Mouse (Mus musculus) limb, embryonic 13.5 days (tissue): ENCODE results near the gene Gdf15. TPM values are rescaled to one million over a fixed set of nuclear protein-coding genes. Genes with fewer than 3 reads are reported as not detected.

Experiments used
- ATAC-seq: fragments of 200-750 bp; cut with Nextera tagmentation; 2 replicates; pipeline ENCODE4 v1.8.0; 2017; ENCODE audit warnings: low read depth, moderate number of reproducible peaks, moderate TSS enrichment; ENCODE audit not compliant: low FRiP score
- H3K27ac ChIP-seq: fragments of 300-500 bp; sonication (generic); 2 replicates; pipeline ENCODE4 v1.5.1; 2015; ENCODE audit warnings: inconsistent platforms, mild to moderate bottlenecking, moderate library complexity
- H3K27me3 ChIP-seq: fragments of 300-500 bp; sonication (generic); 2 replicates; pipeline ENCODE4 v1.6.1; 2015; ENCODE audit warnings: mild to moderate bottlenecking, inconsistent platforms
- H3K36me3 ChIP-seq: fragments of 300-500 bp; sonication (generic); 2 replicates; pipeline ENCODE4 v1.6.1; 2015; ENCODE audit warnings: inconsistent platforms, mild to moderate bottlenecking, moderate library complexity
- H3K4me1 ChIP-seq: fragments of 300-500 bp; sonication (generic); 2 replicates; pipeline ENCODE4 v1.6.1; 2015; ENCODE audit warnings: inconsistent platforms
- H3K4me2 ChIP-seq: fragments of 300-500 bp; sonication (generic); replicated peaks from 2 replicates; pipeline ENCODE4 v1.6.1; 2015; ENCODE audit warnings: inconsistent platforms, mild to moderate bottlenecking, moderate library complexity
- H3K4me3 ChIP-seq: fragments of 300-500 bp; sonication (generic); 2 replicates; pipeline ENCODE4 v1.5.1; 2015; ENCODE audit warnings: moderate library complexity, mild to moderate bottlenecking, inconsistent platforms
- H3K9ac ChIP-seq: fragments of 300-500 bp; sonication (generic); 2 replicates; pipeline ENCODE4 v1.6.1; 2015; ENCODE audit warnings: mild to moderate bottlenecking, inconsistent platforms
- H3K9me3 ChIP-seq: fragments of 300-500 bp; sonication (generic); 2 replicates; pipeline ENCODE4 v1.6.1; 2016; ENCODE audit warnings: inconsistent platforms
- WGBS: fragments of 180-500 bp; shearing (Covaris S2); methylation state at CpG from one replicate; pipeline ENCODE4 v1.1.7; 2015; 5-methylcytosine and 5-hydroxymethylcytosine counted together
- polyA plus RNA-seq: library from polyadenylated mRNA; unstranded; fragments of >200 nt; fragmentation: Nextera tagmentation; extraction: Ambion mirVana; gene quantifications from 2 replicates; pipeline ENCODE4 v1.2.1, GENCODE M21; 2015

Gdf15 gene
- polyA plus RNA-seq, 1 experiment from 2014 or later: not detected

GRCm38 (mm10) chr8:70671615-70672324, 39.5 kb upstream of the Gdf15 start:
- Histone ChIP-seq H3K27ac (no peak overlapping the region), H3K4me1 (peaks cover 17% of the 10 kb centered on the region), H3K9ac (no peak overlapping the region), H3K27me3 (no peaks in the 10 kb centered on the region), H3K4me3 (no peak overlapping the region), H3K36me3 (peaks cover 9% of the 10 kb centered on the region; the same call in 1 of the 2 replicates), H3K4me2 (no peak overlapping the region), H3K9me3 (no peaks in the 10 kb centered on the region)
- 73% methylated on average over 10 of the region's 10 CpGs for WGBS
- ATAC-seq: no peak

GRCm38 (mm10) chr8:70667071-70667470, 34.8 kb upstream of the Gdf15 start:
- Histone ChIP-seq H3K36me3 (no peaks in the 10 kb centered on the region), H3K4me2 (no peak overlapping the region), H3K27ac (no peak overlapping the region), H3K4me1 (no peaks in the 10 kb centered on the region), H3K9ac (no peak overlapping the region), H3K4me3 (no peak overlapping the region), H3K9me3 (no peaks in the 10 kb centered on the region), H3K27me3 (no peaks in the 10 kb centered on the region)
- ATAC-seq: no peak
- 73% methylated on average over 5 of the region's 5 CpGs for WGBS

DNA sequence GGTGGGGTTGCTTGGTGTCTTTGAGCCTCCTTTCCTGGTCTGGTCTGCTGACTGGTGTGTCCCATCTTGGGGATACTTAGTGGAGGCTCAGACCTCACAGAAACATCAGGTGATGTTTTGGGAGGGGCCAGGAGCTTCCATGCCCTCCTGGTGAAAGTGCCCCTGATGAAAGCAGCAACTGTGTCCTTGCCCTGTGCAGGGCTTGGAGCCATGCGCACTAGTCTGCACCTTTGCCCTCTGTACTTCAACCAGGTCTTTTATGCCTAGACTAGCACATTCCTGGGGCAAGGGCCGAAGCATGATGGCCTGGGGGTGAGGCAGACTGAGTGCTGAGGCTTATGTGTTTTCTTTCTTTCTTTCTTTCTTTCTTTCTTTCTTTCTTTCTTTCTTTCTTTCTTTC, 33.3 kb upstream of the Gdf15 start:
- Histone ChIP-seq H3K36me3 (no peaks in the 10 kb centered on the region), H3K9me3 (no peaks in the 10 kb centered on the region), H3K4me3 (no peak overlapping the region), H3K4me1 (0 out of 2 replicates have a peak, but pooled peaks cover under 1% of the 10 kb centered on the region), H3K9ac (no peak overlapping the region), H3K27me3 (no peaks in the 10 kb centered on the region), H3K27ac (no peak overlapping the region), H3K4me2 (no peak overlapping the region)
- 76% methylated on average over 2 of the region's 2 CpGs for WGBS
- ATAC-seq: no peak

- no peak for ATAC-seq
- H3K27me3 ChIP-seq: no peaks in the 10 kb centered on the region
- WGBS: 65% methylated on average over 3 of the region's 3 CpGs
Observed at GRCm38 (mm10) chr8:70664631-70665030, 32.4 kb upstream of the Gdf15 start.

GRCm38 (mm10) chr8:70663691-70664090, 31.4 kb upstream of the Gdf15 start:
- Histone ChIP-seq H3K9me3 (no peaks in the 10 kb centered on the region), H3K4me1 (peaks cover 12% of the 10 kb centered on the region), H3K27me3 (no peaks in the 10 kb centered on the region), H3K36me3 (no peaks in the 10 kb centered on the region), H3K4me3 (no peak overlapping the region), H3K9ac (no peak overlapping the region), H3K4me2 (no peak overlapping the region), H3K27ac (no peak overlapping the region)
- WGBS: 71% methylated on average over 4 of the region's 4 CpGs
- no peak for ATAC-seq

More at GRCm38 (mm10) chr8:70664631-70665030, 32.4 kb upstream of the Gdf15 start:
- Histone ChIP-seq H3K4me3 (no peak overlapping the region), H3K4me1 (0 out of 2 replicates have a peak, but pooled peaks cover 8% of the 10 kb centered on the region), H3K4me2 (no peak overlapping the region), H3K9ac (no peak overlapping the region), H3K36me3 (no peaks in the 10 kb centered on the region), H3K9me3 (no peaks in the 10 kb centered on the region), H3K27ac (no peak overlapping the region)

DNA sequence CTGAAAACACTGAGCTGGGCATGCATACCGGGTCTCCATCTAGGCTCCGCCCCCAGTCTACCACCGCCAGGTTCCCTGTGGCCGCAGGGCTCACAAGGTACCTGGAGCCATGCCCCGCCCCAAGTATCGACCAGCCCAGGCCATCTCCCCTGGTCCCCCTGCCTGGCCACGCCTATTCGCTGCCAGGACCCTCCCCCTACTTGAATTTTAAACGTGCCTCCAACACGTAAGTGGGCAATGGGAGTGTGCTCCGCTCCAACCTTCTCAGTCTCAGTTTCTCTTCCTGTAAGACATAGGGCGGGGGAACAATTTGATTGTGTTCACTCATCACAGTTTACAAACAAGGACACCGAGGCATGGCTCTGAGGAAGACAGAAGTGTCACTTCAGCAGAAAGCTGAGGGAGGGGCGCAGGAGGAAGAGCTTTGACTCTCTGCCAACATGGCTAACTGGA, 28.0 kb upstream of the Gdf15 start, which contains the start of gene Pgpep1:
Pgpep1 (minus strand) TSS at position 116 of the 453 bp plus-strand sequence.
- Histone ChIP-seq H3K27ac (peak within 1 kb of the TSS; percentile 67), H3K4me3 (peak within 1 kb of the TSS; percentile 82), H3K9me3 (no peaks in the 10 kb centered on the region), H3K36me3 (peaks cover 23% of the 10 kb centered on the region), H3K4me2 (peak within 1 kb of the TSS; percentile 90), H3K4me1 (peaks cover 28% of the 10 kb centered on the region), H3K27me3 (no peaks in the 10 kb centered on the region), H3K9ac (peak within 1 kb of the TSS; percentile 84)
- ATAC-seq: peak; percentile 58
- WGBS: 3% methylated on average over 14 of the region's 14 CpGs

DNA sequence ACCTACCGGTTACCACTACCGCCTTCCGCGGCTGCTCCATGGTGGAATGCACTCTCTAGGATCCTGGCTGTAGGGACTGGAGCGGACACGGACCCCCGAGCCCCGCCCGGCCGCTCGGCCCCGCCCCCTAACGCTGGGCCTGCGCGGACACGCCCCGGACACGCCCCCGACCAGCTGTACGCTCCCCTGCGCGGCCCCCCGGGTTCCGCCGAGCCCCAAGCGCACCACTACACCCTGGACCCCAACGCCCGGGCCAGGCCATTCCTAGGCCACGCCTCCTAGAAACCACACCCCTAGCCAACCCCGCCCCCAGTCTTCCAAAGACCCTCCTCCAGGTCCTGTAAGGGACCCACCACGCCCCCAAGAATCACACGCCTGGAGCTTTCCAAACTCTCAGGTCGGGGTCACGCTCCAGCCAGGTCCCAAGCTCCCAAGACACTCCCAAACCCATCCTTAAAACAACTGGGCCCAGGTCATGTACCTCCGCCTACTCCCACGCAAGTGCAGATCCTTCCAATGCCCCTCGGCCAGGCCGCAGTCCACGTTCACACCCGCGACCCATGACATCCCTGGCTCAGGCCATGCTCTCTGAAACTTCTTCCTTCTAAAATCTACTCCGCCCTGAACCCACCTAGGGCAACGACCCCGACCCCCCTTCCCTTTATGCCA, 27.5 kb upstream of the Gdf15 start:
- H3K4me1 ChIP-seq: peaks cover 28% of the 10 kb centered on the region
- peak overlapping the region; percentile 84 for H3K9ac ChIP-seq
- under 1% methylated on average over 42 of the region's 44 CpGs for WGBS
- no peaks in the 10 kb centered on the region for H3K27me3 ChIP-seq
- peak; percentile 96 for ATAC-seq
- H3K27ac ChIP-seq: peak overlapping the region; percentile 67
- peaks cover 29% of the 10 kb centered on the region for H3K36me3 ChIP-seq
- peak overlapping the region; percentile 82 for H3K4me3 ChIP-seq
- H3K9me3 ChIP-seq: no peaks in the 10 kb centered on the region
- H3K4me2 ChIP-seq: peak overlapping the region; percentile 90

DNA sequence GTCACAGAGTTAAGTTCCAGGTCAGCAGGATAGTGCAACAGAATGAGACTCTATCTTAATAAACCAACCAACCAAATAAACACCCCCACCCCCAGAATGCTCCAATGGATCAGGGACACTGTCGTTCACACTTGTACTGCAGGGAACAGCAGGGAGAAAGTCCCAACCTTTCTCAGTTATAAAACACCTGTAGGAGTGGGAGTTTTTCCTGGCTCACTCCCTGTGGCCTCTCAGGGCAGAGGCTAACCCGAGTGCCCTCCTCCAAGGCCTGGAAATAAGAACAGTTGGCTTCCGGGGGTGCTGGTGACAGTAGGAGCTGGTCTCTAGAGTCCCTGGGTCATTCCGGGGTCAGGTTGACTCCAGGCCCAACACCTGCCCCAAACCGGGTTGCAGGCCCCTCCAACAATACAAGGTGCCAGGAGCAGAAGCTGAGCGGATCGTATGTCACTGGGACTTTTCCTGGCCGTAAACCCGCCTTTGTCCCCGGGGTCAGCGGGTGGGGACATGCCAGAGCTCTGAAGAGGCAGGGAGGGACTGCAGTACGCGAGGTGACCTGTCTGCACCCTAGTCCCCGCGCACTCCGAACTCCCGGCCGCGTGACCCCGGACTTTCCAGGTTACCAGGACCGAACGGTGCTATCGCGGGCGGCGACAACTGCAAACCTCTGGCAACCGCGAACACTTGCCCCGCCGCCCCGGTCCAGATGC, 26.8 kb upstream of the Gdf15 start:
- ATAC-seq: peak; percentile 46; the same call in 1 of the 2 replicates

GRCm38 (mm10) chr8:70657739-70658138, 25.5 kb upstream of the Gdf15 start:
- Histone ChIP-seq H3K27me3 (no peaks in the 10 kb centered on the region), H3K27ac (no peak overlapping the region), H3K9ac (peak overlapping the region; percentile 35; the same call in 1 of the 2 replicates), H3K9me3 (no peaks in the 10 kb centered on the region), H3K4me1 (peaks cover 28% of the 10 kb centered on the region), H3K4me2 (peak overlapping the region; percentile 90; the same call in 1 of the 2 replicates), H3K4me3 (peak overlapping the region; percentile 82; the same call in 1 of the 2 replicates), H3K36me3 (peaks cover 43% of the 10 kb centered on the region)
- 94% methylated on average over 2 of the region's 2 CpGs for WGBS
- ATAC-seq: no peak

More for the DNA sequence above, 26.8 kb upstream of the Gdf15 start:
- H3K9ac ChIP-seq: peak overlapping the region; percentile 84
- H3K4me3 ChIP-seq: peak overlapping the region; percentile 82
- peak overlapping the region; percentile 61 for H3K27ac ChIP-seq
- peaks cover 28% of the 10 kb centered on the region for H3K4me1 ChIP-seq
- peak overlapping the region; percentile 90 for H3K4me2 ChIP-seq
- H3K9me3 ChIP-seq: no peaks in the 10 kb centered on the region
- WGBS: under 1% methylated on average over 31 of the region's 31 CpGs
- no peaks in the 10 kb centered on the region for H3K27me3 ChIP-seq
- H3K36me3 ChIP-seq: peaks cover 36% of the 10 kb centered on the region

DNA sequence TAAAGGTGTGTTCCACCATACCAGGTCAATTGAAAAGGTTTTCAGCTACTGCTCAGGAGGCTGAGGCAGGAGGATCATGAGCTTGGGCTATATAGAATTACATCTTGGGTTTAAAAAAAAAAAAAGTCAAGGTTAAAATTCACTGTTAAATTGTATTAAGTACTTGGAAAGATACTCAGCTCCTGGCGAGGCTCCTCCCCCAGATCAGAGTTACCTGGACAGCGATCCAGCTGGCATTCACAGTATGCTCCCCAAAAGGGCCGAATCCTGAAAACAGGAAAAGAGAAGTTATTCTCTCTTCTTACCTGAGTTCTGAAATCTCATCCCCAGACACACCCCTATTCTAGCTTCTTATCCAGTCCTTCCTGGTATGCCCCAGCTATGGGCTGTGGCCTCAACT, 25.0 kb upstream of the Gdf15 start:
- Histone ChIP-seq H3K36me3 (peaks cover 48% of the 10 kb centered on the region), H3K27ac (no peak overlapping the region), H3K4me1 (peaks cover 28% of the 10 kb centered on the region), H3K4me3 (no peak overlapping the region), H3K9ac (no peak overlapping the region), H3K27me3 (no peaks in the 10 kb centered on the region), H3K9me3 (no peaks in the 10 kb centered on the region), H3K4me2 (peak overlapping the region; percentile 90; the same call in 1 of the 2 replicates)
- no peak for ATAC-seq
- 92% methylated on average over 3 of the region's 3 CpGs for WGBS

DNA sequence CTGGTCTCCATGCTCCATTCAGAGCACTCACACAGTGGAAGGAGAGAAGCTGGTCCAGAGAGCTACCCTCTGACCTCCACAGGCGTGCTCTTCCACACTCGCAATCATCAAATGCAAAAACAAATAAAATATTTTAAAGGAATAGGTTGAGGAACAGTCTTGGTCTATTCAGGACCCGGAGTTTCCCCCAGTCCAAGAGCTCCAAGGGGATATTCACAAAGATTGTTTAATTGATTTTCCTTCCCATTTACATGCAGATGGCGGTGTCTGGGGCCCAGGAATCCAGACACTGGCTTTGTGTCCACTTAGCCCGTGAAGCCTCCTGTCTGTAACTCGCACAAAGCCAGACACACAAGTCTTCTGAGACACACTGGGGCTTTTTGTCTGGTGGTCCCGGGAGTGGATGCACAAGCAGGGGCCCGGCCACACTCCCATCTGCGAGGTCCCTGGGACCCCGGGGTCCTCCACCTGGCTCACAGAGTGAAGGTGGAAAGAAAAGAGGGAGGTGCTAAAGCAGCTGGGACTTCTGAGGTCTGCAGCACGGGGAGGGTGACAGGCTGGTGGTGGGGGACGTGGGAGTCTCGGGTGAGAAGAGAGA, 24.0 kb upstream of the Gdf15 start:
- H3K27ac ChIP-seq: no peak overlapping the region
- 68% methylated on average over 13 of the region's 13 CpGs for WGBS
- ATAC-seq: no peak

More for the DNA sequence above, 24.0 kb upstream of the Gdf15 start:
- peak overlapping the region; percentile 31; the same call in 1 of the 2 replicates for H3K9ac ChIP-seq
- peaks cover 28% of the 10 kb centered on the region for H3K4me1 ChIP-seq
- no peaks in the 10 kb centered on the region for H3K27me3 ChIP-seq
- H3K36me3 ChIP-seq: peaks cover 57% of the 10 kb centered on the region
- no peak overlapping the region for H3K4me2 ChIP-seq
- H3K4me3 ChIP-seq: no peak overlapping the region
- no peaks in the 10 kb centered on the region for H3K9me3 ChIP-seq
